Mouse (Mus musculus) adrenal gland, adult 18-20 months (tissue): Measurements from ENCODE around the gene P2ry6. TPM values are rescaled to one million over a fixed set of nuclear protein-coding genes. Genes with fewer than 3 reads are reported as not detected.

Experiments
- total RNA-seq, 2 experiments: library from RNA; stranded (reverse); gene quantifications; 1 replicate in 1 of 2; 2 replicates in 1 of 2; pipeline ENCODE4 v1.2.3; 2021

Gene P2ry6
- total RNA-seq, 2 experiments from 2014 or later = 3.1 to 5.4 TPM

Other genes with a start within 250 kb of the P2ry6 start
- gene Relt, start 111.2 kb downstream of the P2ry6 start, total RNA-seq = 1 to 10 TPM; 2.1 to 3.5 TPM
- gene Arhgef17, start 42.5 kb downstream of the P2ry6 start, total RNA-seq = 10 to 100 TPM; 50.4 to 79.5 TPM
- gene P2ry2, start 38.2 kb upstream of the P2ry6 start, total RNA-seq = 1 to 10 TPM; 1.7 to 4.7 TPM
- 10 to 100 TPM; 15.9 to 18.8 TPM for gene Fchsd2, start 118.2 kb upstream of the P2ry6 start, total RNA-seq